Mouse (Mus musculus) heart, embryonic 15.5 days (tissue): ENCODE results near the gene Erf. TPM values are rescaled to one million over a fixed set of nuclear protein-coding genes. Genes with fewer than 3 reads are reported as not detected.

Source experiments
- ATAC-seq: fragments of 200-750 bp; cut with Nextera tagmentation; replicated peaks from 2 replicates; pipeline ENCODE4 v1.8.0; 2017; ENCODE audit warnings: low read depth, moderate TSS enrichment; ENCODE audit not compliant: insufficient number of reproducible peaks, insufficient read depth, low FRiP score
- H3K27ac ChIP-seq: fragments of 300-500 bp; sonication (generic); 2 replicates; pipeline ENCODE4 v1.5.1; 2015; ENCODE audit warnings: mild to moderate bottlenecking, inconsistent platforms
- H3K27me3 ChIP-seq: fragments of 300-500 bp; sonication (generic); 2 replicates; pipeline ENCODE4 v1.6.1; 2015; ENCODE audit warnings: inconsistent platforms
- H3K36me3 ChIP-seq: fragments of 300-500 bp; sonication (generic); 2 replicates; pipeline ENCODE4 v1.6.1; 2015; ENCODE audit warnings: mild to moderate bottlenecking, inconsistent platforms
- H3K4me1 ChIP-seq: fragments of 300-500 bp; sonication (generic); replicated peaks from 2 replicates; pipeline ENCODE4 v1.6.1; 2015; ENCODE audit warnings: inconsistent platforms
- H3K4me2 ChIP-seq: fragments of 300-500 bp; sonication (generic); 2 replicates; pipeline ENCODE4 v1.6.1; 2015; ENCODE audit warnings: inconsistent platforms, mild to moderate bottlenecking, moderate library complexity
- H3K4me3 ChIP-seq: fragments of 300-500 bp; sonication (generic); 2 replicates; pipeline ENCODE4 v1.5.1; 2015; ENCODE audit warnings: mild to moderate bottlenecking, inconsistent platforms
- H3K9ac ChIP-seq: fragments of 300-500 bp; sonication (generic); 2 replicates; pipeline ENCODE4 v1.6.1; 2015; ENCODE audit warnings: mild to moderate bottlenecking, inconsistent platforms
- H3K9me3 ChIP-seq: fragments of 300-500 bp; sonication (generic); replicated peaks from 2 replicates; pipeline ENCODE4 v1.6.1; 2016; ENCODE audit warnings: inconsistent platforms
- WGBS: fragments of 180-500 bp; shearing (Covaris S2); methylation state at CpG from one replicate; pipeline ENCODE4 v1.1.7; 2015; ENCODE audit warnings: mixed read lengths; 5-methylcytosine and 5-hydroxymethylcytosine counted together
- polyA plus RNA-seq: library from polyadenylated mRNA; unstranded; fragments of >200 nt; fragmentation: Nextera tagmentation; extraction: Ambion mirVana; gene quantifications from 2 replicates; pipeline ENCODE4 v1.2.1, GENCODE M21; 2015

Gene Erf
- polyA plus RNA-seq, 1 experiment from 2014 or later, result 12.1 TPM

DNA sequence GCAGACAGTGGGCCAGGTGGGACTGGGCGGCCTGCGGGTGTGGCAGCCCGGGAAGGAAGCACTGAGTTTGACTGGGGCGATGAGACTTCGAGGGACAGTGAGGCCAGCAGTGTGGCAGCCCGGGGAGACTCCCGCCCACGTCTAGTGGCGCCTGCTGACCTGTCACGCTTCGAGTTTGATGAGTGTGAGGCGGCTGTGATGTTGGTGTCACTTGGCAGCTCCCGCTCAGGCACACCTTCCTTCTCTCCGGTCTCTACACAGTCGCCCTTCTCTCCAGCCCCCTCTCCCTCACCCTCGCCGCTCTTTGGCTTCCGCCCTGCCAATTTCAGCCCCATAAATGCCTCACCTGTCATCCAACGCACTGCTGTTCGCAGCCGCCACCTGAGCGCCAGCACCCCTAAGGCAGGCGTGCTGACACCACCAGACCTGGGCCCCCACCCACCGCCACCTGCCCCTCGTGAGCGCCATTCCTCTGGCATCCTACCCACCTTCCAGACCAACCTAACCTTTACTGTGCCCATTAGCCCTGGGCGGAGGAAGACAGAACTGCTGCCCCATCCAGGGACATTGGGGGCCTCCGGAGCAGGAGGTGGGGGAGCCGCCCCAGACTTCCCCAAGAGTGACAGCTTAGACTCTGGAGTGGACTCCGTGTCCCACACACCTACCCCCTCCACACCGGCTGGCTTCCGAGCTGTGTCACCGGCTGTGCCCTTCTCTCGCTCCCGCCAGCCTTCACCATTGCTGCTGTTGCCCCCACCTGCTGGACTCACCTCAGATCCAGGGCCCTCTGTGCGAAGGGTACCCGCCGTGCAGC is 22.1 kb upstream of the Erf start:
- 79% methylated on average over 38 of the region's 38 CpGs for WGBS
- no peak for ATAC-seq
- peaks cover 71% of the 10 kb centered on the region for H3K4me1 ChIP-seq
- no peak overlapping the region for H3K4me3 ChIP-seq
- no peak overlapping the region for H3K4me2 ChIP-seq
- H3K9ac ChIP-seq, result no peak overlapping the region
- H3K27me3 ChIP-seq, result no peaks in the 10 kb centered on the region
- peaks cover 15% of the 10 kb centered on the region; the same call in 1 of the 2 replicates for H3K36me3 ChIP-seq
- no peaks in the 10 kb centered on the region for H3K9me3 ChIP-seq
- H3K27ac ChIP-seq, result no peak overlapping the region

DNA sequence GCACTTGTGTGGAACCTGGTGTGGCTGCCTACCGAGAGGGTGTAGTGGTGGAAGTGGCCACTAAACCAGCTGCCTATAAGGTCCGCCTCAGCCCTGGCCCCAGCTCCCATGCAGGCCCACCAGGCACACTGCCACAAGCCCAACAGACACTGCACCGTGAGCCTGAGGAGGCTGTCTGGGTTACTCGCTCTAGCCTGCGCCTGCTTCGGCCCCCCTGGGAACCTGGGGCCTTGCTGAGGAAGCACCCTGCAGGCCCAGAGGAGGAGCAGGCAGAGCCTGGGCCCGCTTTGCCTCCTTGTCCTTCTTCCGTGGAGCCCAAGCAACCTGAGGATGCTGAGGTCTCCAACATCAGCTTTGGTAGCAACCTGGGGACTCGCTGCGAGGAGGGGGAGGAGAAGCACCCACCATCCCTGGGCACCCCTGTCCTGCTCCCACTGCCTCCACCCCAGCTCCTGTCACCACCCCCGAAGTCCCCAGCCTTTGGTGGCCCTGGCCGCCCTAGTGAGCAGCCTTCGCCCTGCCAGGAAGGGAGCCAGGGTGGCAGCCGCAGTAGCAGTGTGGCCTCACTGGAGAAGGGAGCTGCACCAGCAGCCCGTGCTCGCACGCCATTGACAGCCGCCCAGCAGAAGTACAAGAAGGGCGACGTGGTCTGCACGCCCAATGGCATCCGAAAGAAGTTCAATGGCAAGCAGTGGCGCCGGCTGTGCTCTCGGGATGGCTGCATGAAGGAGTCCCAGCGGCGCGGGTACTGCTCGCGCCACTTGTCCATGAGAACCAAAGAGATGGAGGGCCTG is 21.3 kb upstream of the Erf start:
- no peak for ATAC-seq
- H3K4me1 ChIP-seq, result peaks cover 66% of the 10 kb centered on the region
- no peak overlapping the region for H3K4me3 ChIP-seq
- peaks cover 15% of the 10 kb centered on the region; the same call in 1 of the 2 replicates for H3K36me3 ChIP-seq
- WGBS, result 80% methylated on average over 30 of the region's 30 CpGs
- no peaks in the 10 kb centered on the region for H3K27me3 ChIP-seq
- H3K9me3 ChIP-seq, result no peaks in the 10 kb centered on the region
- no peak overlapping the region for H3K4me2 ChIP-seq
- H3K27ac ChIP-seq, result no peak overlapping the region
- no peak overlapping the region for H3K9ac ChIP-seq

- H3K27me3 ChIP-seq, result no peaks in the 10 kb centered on the region
- no peaks in the 10 kb centered on the region for H3K9me3 ChIP-seq
- peaks cover 15% of the 10 kb centered on the region; the same call in 1 of the 2 replicates for H3K36me3 ChIP-seq
- no peak overlapping the region for H3K27ac ChIP-seq
- WGBS, result 87% methylated on average over 35 of the region's 35 CpGs
- no peak overlapping the region for H3K4me3 ChIP-seq
- H3K4me1 ChIP-seq, result peaks cover 61% of the 10 kb centered on the region
- no peak overlapping the region for H3K4me2 ChIP-seq
- 0 out of 2 replicates have a peak overlapping the region, but pooled peaks have one; percentile 38 for H3K9ac ChIP-seq
- ATAC-seq, result no peak
Measured at GRCm38 (mm10) chr7:25270652-25271633, 20.4 kb upstream of the Erf start.

DNA sequence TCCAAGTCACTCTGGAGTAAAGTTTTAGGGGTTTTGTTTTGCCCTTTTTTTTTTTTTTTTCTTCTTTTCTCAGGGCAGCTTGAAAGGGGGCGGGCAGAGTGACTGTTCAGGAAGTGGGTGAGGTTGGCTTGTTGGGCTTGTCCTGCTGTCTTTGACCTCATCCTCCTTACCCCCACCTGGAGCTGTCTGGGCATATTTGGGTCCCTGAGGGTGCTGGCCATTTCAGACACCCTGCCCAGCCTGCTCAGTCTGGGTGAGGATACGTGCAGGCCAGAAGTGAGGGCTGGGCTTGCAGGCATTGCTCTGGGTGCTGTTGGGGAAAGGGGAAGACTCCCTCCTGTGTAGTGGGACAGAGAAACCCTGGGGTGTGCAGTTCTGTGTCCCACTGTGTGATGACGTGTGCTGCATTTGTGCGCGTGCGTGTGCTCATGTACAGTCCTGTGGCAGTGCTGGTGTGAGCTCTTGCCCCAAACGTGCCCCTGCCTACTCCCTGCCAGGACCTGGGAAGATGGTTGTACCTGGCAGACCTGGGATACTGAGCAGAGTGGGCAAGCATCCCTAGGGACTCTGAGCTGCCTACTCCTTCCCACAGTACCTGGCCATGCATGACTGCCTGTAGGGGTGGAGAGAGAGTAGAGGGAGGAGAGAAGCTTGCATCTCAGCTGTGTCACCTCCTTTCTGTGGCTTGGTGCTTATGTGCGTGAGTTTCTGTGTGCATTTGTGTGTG is 19.1 kb upstream of the Erf start:
- 78% methylated on average over 8 of the region's 8 CpGs for WGBS
- Histone ChIP-seq H3K9me3 (no peaks in the 10 kb centered on the region), H3K4me1 (peaks cover 49% of the 10 kb centered on the region), H3K36me3 (peaks cover 15% of the 10 kb centered on the region; the same call in 1 of the 2 replicates), H3K9ac (peak overlapping the region; percentile 38), H3K27ac (peak overlapping the region; percentile 79), H3K4me3 (peak overlapping the region; percentile 69), H3K4me2 (peak overlapping the region; percentile 80), H3K27me3 (no peaks in the 10 kb centered on the region)
- ATAC-seq, result no peak

DNA sequence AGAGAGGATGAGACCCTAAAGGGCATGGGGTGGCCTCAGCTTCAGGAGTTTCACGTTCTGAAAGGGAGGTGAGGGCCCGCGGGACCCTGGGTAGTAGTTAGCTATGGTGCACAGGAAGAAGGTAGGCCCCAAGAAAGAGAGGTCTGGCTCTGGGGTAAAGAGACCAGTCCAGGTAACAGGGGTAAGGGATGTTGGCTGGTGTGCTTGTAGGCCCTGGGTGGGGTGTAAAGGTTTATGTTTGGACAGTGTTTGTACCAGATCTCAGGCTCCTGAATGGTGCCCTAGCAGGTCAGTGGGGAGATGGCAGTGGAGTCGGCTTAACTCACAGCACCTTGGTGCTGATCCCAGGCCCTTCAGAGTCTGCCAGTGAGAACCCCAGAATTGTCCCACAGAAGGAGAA is 18.5 kb upstream of the Erf start:
- H3K4me1 ChIP-seq, result peaks cover 42% of the 10 kb centered on the region
- H3K9me3 ChIP-seq, result no peaks in the 10 kb centered on the region
- peaks cover 15% of the 10 kb centered on the region; the same call in 1 of the 2 replicates for H3K36me3 ChIP-seq
- H3K27ac ChIP-seq, result peak overlapping the region; percentile 79
- peak overlapping the region; percentile 80 for H3K4me2 ChIP-seq
- peak overlapping the region; percentile 81 for H3K9ac ChIP-seq
- H3K4me3 ChIP-seq, result peak overlapping the region; percentile 69
- H3K27me3 ChIP-seq, result no peaks in the 10 kb centered on the region
- no peak for ATAC-seq
- WGBS, result 34% methylated on average over 4 of the region's 4 CpGs

- no peak for ATAC-seq
- Histone ChIP-seq H3K4me3 (peak overlapping the region; percentile 69), H3K27me3 (no peaks in the 10 kb centered on the region), H3K9ac (peak overlapping the region; percentile 81), H3K9me3 (no peaks in the 10 kb centered on the region), H3K36me3 (peaks cover 15% of the 10 kb centered on the region; the same call in 1 of the 2 replicates), H3K27ac (peak overlapping the region; percentile 79), H3K4me2 (peak overlapping the region; percentile 80), H3K4me1 (peaks cover 38% of the 10 kb centered on the region)
- WGBS, result 2% methylated on average over 7 of the region's 7 CpGs
Measured at GRCm38 (mm10) chr7:25268588-25268987, 18.0 kb upstream of the Erf start.

- Histone ChIP-seq H3K4me1 (peaks cover 34% of the 10 kb centered on the region), H3K9me3 (no peaks in the 10 kb centered on the region), H3K27ac (peak overlapping the region; percentile 89), H3K4me2 (peak overlapping the region; percentile 80), H3K4me3 (peak overlapping the region; percentile 69), H3K9ac (peak overlapping the region; percentile 81), H3K36me3 (peaks cover 15% of the 10 kb centered on the region; the same call in 1 of the 2 replicates), H3K27me3 (no peaks in the 10 kb centered on the region)
- WGBS, result under 1% methylated on average over 33 of the region's 33 CpGs
- ATAC-seq, result peak; percentile 91
Measured at GRCm38 (mm10) chr7:25267751-25268463, 17.3 kb upstream of the Erf start.

DNA sequence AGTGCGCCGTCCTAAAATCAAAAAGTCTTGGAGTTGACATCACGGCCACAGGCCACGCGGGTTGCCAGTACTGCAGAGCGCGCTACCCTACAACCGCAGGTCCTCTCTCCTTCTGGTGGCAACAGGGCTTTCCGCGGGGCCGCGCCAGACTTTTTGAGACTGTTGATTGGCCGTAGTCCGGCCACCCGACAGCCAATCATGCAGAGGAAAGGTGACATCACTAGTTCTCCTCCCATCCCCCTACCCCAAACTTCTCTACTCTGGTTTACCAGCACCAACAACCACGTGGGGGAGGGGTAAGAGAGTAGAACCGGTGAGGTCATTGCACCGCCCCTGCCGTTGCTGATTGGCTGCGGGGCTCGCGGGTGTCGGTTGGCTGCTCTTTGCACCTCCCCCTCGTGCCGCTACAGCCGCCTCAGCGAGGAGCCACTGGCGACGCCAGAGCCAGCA is 16.8 kb upstream of the Erf start, which contains the start of gene Cic:
TSS of gene Cic (plus strand) at position 404 of the 450 bp plus-strand sequence.
- H3K4me2 ChIP-seq, result peak within 1 kb of the TSS; percentile 80
- H3K9me3 ChIP-seq, result no peaks in the 10 kb centered on the region
- H3K36me3 ChIP-seq, result peaks cover 10% of the 10 kb centered on the region; the same call in 1 of the 2 replicates
- H3K4me3 ChIP-seq, result peak within 1 kb of the TSS; percentile 69
- H3K27me3 ChIP-seq, result no peaks in the 10 kb centered on the region
- H3K4me1 ChIP-seq, result peaks cover 32% of the 10 kb centered on the region
- WGBS, result under 1% methylated on average over 29 of the region's 29 CpGs
- H3K9ac ChIP-seq, result peak within 1 kb of the TSS; percentile 81
- peak within 1 kb of the TSS; percentile 89 for H3K27ac ChIP-seq
- ATAC-seq, result peak; percentile 88

GRCm38 (mm10) chr7:25266180-25266962 is 15.8 kb upstream of the Erf start:
- H3K4me2 ChIP-seq, result peak overlapping the region; percentile 75; the same call in 1 of the 2 replicates
- H3K27ac ChIP-seq, result no peak overlapping the region
- 0 out of 2 replicates have a peak, but pooled peaks cover under 1% of the 10 kb centered on the region for H3K36me3 ChIP-seq
- no peaks in the 10 kb centered on the region for H3K27me3 ChIP-seq
- no peak for ATAC-seq
- WGBS, result 73% methylated on average over 8 of the region's 8 CpGs
- H3K4me3 ChIP-seq, result no peak overlapping the region
- H3K9me3 ChIP-seq, result no peaks in the 10 kb centered on the region
- H3K4me1 ChIP-seq, result peaks cover 29% of the 10 kb centered on the region
- H3K9ac ChIP-seq, result no peak overlapping the region
